In the genomic region with DNA sequence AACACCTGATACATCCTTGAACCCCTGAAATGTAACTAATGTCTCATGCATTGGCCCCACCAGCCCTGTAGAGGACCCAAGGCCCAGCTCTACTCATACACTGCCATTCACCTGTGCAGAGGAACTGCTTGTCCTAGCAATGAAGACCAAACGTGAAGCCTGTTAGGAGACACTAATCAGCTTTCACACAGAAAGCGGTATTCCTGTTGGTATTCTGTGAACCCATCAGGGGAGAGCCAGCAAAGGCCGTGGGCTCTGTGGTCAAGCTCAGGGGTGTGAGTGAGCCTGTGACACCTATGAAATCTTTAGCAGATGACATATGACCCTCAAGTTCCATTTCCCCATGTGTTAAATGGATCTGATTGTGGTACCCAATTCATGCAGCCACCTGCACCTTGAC, we compare ENCODE assay signal across 25 mouse cellular contexts.
DNase-seq lines count a peak whose midpoint lies in the region; ATAC-seq lines count a peak whose summit lies in the region.
"Had no signal": no experiment of that assay in that cellular context is flagged by ENCODE, and none has a peak within 500 bp of the region (broad histone marks: within the 10 kb centered on the region; RNA-seq: fewer than 3 reads in every experiment).

No protein-coding gene starts in this region.

- 87% methylated on average over 3 of the region's 3 CpGs for WGBS in forebrain, embryonic 11.5 days
- WGBS in forebrain, embryonic 10.5 days, result 87% methylated on average over 3 of the region's 3 CpGs
- WGBS in heart, embryonic 10.5 days, result 86% methylated on average over 3 of the region's 3 CpGs

- H3K9ac ChIP-seq in forebrain, embryonic 11.5 days (ENCODE audit: low read length), result no peak overlapping the region
- H3K9ac ChIP-seq: embryonic facial prominence, embryonic 12.5 days; forebrain, embryonic 13.5 days; forebrain, embryonic 15.5 days; forebrain, postnatal 0 days had no signal

- H3K9me3 ChIP-seq in forebrain, embryonic 11.5 days (ENCODE audit: control insufficient read depth, low read length), result no peaks in the 10 kb centered on the region
- no peaks in the 10 kb centered on the region for H3K9me3 ChIP-seq in forebrain, embryonic 10.5 days
- H3K9me3 ChIP-seq in heart, embryonic 10.5 days, result no peaks in the 10 kb centered on the region
- H3K9me3 ChIP-seq: embryonic facial prominence, embryonic 10.5 days; embryonic facial prominence, embryonic 12.5 days; forebrain, embryonic 13.5 days; forebrain, embryonic 15.5 days had no signal

- H3K27me3 ChIP-seq in forebrain, embryonic 11.5 days (ENCODE audit: control insufficient read depth, insufficient read depth, low read length), result no peaks in the 10 kb centered on the region
- H3K27me3 ChIP-seq in forebrain, embryonic 10.5 days (ENCODE audit: poor library complexity, severe bottlenecking), result no peaks in the 10 kb centered on the region
- H3K27me3 ChIP-seq in heart, embryonic 10.5 days (ENCODE audit: insufficient read depth, poor library complexity, severe bottlenecking), result no peaks in the 10 kb centered on the region
- H3K27me3 ChIP-seq: CH12.LX; forebrain, embryonic 13.5 days; forebrain, embryonic 15.5 days had no signal

- H3K36me3 ChIP-seq in forebrain, embryonic 11.5 days (ENCODE audit: control insufficient read depth, insufficient read depth, low read length), result no peaks in the 10 kb centered on the region
- H3K36me3 ChIP-seq in forebrain, embryonic 10.5 days (replicated peaks), result no peaks in the 10 kb centered on the region
- no peaks in the 10 kb centered on the region for H3K36me3 ChIP-seq in heart, embryonic 10.5 days
- H3K36me3 ChIP-seq: embryonic facial prominence, embryonic 10.5 days; embryonic facial prominence, embryonic 12.5 days; forebrain, embryonic 15.5 days; G1E had no signal

- H3K4me2 ChIP-seq in forebrain, embryonic 11.5 days (ENCODE audit: low read depth, low read length, severe bottlenecking), result no peak overlapping the region
- H3K4me2 ChIP-seq: embryonic facial prominence, embryonic 12.5 days; forebrain, embryonic 13.5 days; forebrain, embryonic 15.5 days had no signal

- H3K27ac ChIP-seq in forebrain, embryonic 11.5 days (ENCODE audit: low read depth, low read length), result no peak overlapping the region
- H3K27ac ChIP-seq in forebrain, embryonic 10.5 days, result no peak overlapping the region
- no peak overlapping the region for H3K27ac ChIP-seq in heart, embryonic 10.5 days
- H3K27ac ChIP-seq: embryonic facial prominence, embryonic 10.5 days; embryonic facial prominence, embryonic 12.5 days; forebrain, embryonic 13.5 days; forebrain, embryonic 15.5 days had no signal

- peak; percentile 11 for DNase-seq in forebrain, embryonic 11.5 days (ENCODE audit: low spot score)
- no peak for DNase-seq in forebrain, embryonic 10.5 days (ENCODE audit: extremely low spot score, low spot score)
- peak; percentile 58 for DNase-seq in heart, embryonic 10.5 days (ENCODE audit: low spot score)
- no peak for DNase-seq in heart, adult 8-10 months (ENCODE audit: low spot score)
- DNase-seq in urinary bladder, postnatal 4 days (ENCODE audit: low spot score in 2 of 2), result peak; percentile 4 to 40
- DNase-seq in urinary bladder, postnatal 14 days (ENCODE audit: low spot score), result no peak
- DNase-seq: adrenal gland, adult 8-10 months; adrenal gland, postnatal 14 days; adrenal gland, postnatal 36 days; B cell, adult 2 months; cerebellum, adult 11-12 months; cerebellum, adult 2 months; cerebellum, adult 9-10 months; cerebellum, postnatal 10 days; cerebellum, postnatal 25 days; forebrain, postnatal 0 days had no signal

- ATAC-seq in forebrain, embryonic 11.5 days (replicated peaks; ENCODE audit: low FRiP score), result no peak
- ATAC-seq: activated CD4-positive, CD25-positive, alpha-beta regulatory T cell, adult 4 months; CD4-positive, CD25-positive, alpha-beta regulatory T cell, adult 4 months; forebrain, embryonic 13.5 days; forebrain, embryonic 15.5 days; forebrain, postnatal 0 days; Patski had no signal

- H3K4me1 ChIP-seq in forebrain, embryonic 11.5 days (replicated peaks; ENCODE audit: control insufficient read depth, insufficient read depth, low read length), result no peaks in the 10 kb centered on the region
- no peaks in the 10 kb centered on the region for H3K4me1 ChIP-seq in forebrain, embryonic 10.5 days
- H3K4me1 ChIP-seq in heart, embryonic 10.5 days, result peaks cover 16% of the 10 kb centered on the region
- H3K4me1 ChIP-seq: forebrain, embryonic 13.5 days; forebrain, embryonic 15.5 days had no signal

- no peak overlapping the region for H3K4me3 ChIP-seq in forebrain, embryonic 11.5 days (ENCODE audit: low read depth, low read length)
- H3K4me3 ChIP-seq in forebrain, embryonic 10.5 days, result no peak overlapping the region
- H3K4me3 ChIP-seq in heart, embryonic 10.5 days, result no peak overlapping the region
- H3K4me3 ChIP-seq: embryonic facial prominence, embryonic 10.5 days; embryonic facial prominence, embryonic 12.5 days; forebrain, embryonic 13.5 days; forebrain, embryonic 15.5 days had no signal

Comparison
In these comparisons a context has a peak if more than half of its experiments do, and no peak if none do; other contexts are left out.
1. DNase-seq: peak in forebrain, embryonic 11.5 days (single experiment), heart, embryonic 10.5 days (single experiment) and urinary bladder, postnatal 4 days (2 of 2); none in forebrain, embryonic 10.5 days (single experiment), heart, adult 8-10 months (single experiment) and urinary bladder, postnatal 14 days (single experiment).